Mouse (Mus musculus) gastrocnemius, adult 2 months (tissue): ENCODE measurements around the gene Ntn1. TPM values are rescaled to one million over a fixed set of nuclear protein-coding genes. Genes with fewer than 3 reads are reported as not detected.

Source experiments
- DNase-seq: peaks from one replicate; pipeline ENCODE4 v3.0.0; 2022
- H3K27ac ChIP-seq: fragments of 200-600 bp; 2 replicates; pipeline ENCODE4 v1.8.1; 2022; ENCODE audit warnings: mild to moderate bottlenecking
- H3K4me3 ChIP-seq: fragments of 200-600 bp; 2 replicates; pipeline ENCODE4 v1.8.1; 2022; ENCODE audit warnings: mild to moderate bottlenecking, moderate library complexity
- CTCF ChIP-seq: fragments of 200-600 bp; IDR thresholded peaks from 2 replicates; pipeline ENCODE4 v1.8.1; 2022; ENCODE audit warnings: antibody characterized with exemption, mild to moderate bottlenecking, moderate library complexity
- intact Hi-C: fragments of 180-260 bp; cut with DNase I; formaldehyde crosslinking; loops from one replicate; pipeline ENCODE4 v1.15.1; 2025
- microRNA-seq: library from miRNA; unstranded; fragments of <30 nt; microRNA quantifications from one replicate; pipeline ENCODE4 v1.2.0, GENCODE M21; 2021
- total RNA-seq, 2 experiments: library from RNA; stranded (reverse); gene quantifications; 2 replicates each; pipeline ENCODE4 v1.2.3; 2021

Gene Ntn1
- total RNA-seq, 2 experiments from 2014 or later, result 4.7 to 8.0 TPM

DNA sequence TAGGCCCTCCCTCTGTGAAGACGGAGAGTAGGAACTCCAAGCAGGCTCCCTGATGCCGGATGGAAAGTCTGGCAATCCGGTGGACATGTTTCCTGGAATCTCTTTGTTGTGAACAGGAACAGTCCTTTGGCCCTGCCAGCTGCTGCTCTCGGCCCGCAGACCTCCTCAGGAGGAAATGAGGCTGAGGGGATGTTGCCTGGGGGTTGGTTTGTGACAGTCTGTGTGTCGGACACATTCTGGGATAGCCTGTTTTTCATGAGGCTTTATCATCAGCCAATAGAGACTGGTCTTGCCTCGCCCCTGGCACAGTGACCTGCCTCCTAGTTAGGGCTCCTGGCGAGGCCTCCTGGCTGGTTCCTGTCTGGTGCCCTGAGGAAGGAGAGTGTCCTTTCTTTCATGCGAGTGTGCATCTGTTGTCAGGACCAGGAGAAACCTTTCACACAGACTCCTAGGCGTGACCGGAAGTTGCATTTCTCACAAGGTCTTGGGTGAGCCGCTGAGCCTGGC lies 211.9 kb downstream of the Ntn1 start:
- no peak for TF ChIP-seq CTCF
- no peak overlapping the region for H3K4me3 ChIP-seq
- DNase-seq, result no peak
- intact Hi-C loops, result no loop called here
- peak overlapping the region; percentile 61 for H3K27ac ChIP-seq

DNA sequence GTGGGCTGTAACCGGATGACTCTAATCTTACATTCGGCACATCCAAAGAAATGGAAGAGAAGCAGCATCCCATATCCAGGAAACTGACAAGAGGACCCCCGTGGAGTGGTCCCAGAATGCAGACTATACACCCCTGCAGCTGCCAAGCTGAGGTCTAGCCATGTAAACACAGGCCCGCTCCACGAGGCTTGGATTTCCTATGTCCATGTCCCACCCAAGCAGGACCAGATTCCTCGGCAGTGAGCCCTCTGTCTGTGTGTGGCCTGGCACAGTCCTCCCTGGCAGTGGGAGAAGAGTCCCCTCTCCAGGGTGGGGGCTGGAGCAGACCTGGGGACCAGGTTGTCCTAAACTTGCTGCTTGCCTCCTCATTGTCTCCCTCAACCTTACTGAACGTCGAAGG lies 213.4 kb downstream of the Ntn1 start:
- Histone ChIP-seq H3K4me3 (no peak overlapping the region), H3K27ac (no peak overlapping the region)
- no peak for DNase-seq
- intact Hi-C loops, result no loop called here
- no peak for TF ChIP-seq CTCF

DNA sequence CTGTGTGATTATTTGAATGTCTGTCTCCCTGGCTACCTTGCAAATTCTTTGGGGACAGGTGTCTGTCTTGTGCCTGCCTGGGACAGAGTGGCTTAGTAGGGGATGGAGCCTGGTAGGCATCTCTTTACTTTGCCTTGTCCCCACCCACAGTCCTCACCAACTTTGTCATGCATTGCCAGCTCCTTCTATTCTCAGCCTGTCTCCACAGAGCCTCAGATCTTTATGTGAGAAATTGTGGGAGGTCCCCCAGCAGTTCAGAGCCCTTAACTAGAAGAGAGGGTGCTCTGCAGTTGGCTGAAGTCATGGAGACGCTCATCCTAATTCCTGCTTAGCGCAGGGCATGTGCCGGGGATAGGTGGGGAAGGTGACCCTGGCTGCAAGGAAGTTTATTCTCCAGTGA lies 215.0 kb downstream of the Ntn1 start:
- Histone ChIP-seq H3K27ac (no peak overlapping the region), H3K4me3 (no peak overlapping the region)
- intact Hi-C loops, result no loop called here
- no peak for DNase-seq
- no peak for TF ChIP-seq CTCF

DNA sequence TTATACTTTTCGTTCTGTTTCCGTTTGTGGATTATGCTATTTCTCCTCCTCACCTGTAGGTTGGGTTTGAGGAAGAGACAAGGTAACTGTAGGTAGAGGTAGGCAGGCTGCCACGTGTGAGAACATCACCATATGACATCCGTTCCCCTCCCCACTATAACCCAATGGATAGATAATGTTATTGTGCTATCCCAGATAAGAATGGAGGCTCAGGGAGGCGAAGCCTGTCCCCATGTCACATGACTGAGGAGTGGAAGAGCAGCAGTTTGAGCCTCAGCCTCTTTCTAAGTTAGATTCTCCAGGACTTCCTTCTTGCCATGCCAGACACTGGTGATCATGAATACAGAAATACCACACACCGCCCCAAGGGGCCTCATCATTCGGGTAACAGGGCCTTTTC lies 223.2 kb downstream of the Ntn1 start:
- intact Hi-C loops, result no loop called here
- H3K27ac ChIP-seq, result no peak overlapping the region
- DNase-seq, result no peak
- no peak for TF ChIP-seq CTCF
- H3K4me3 ChIP-seq, result no peak overlapping the region

DNA sequence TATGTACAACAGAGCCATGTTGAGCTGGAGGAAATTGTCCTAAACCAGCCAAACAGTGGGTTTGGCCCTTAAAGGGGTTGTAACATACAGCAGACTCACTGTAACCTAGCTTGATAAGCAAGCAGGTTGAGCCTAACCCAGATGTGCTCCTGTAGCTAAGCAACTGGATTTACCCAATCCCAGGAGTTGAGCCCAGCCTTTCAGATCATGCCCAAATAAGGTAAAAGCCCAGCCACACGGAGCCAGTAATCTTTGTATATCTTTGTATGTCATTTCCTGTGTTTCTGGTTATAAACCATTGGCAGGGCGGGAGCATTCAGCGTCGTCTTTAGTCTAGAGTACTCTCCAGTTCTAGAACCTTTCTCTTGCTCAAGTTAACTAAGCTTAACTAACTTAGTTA lies 224.1 kb downstream of the Ntn1 start:
- TF ChIP-seq CTCF, result no peak
- Histone ChIP-seq H3K27ac (no peak overlapping the region), H3K4me3 (no peak overlapping the region)
- no peak for DNase-seq
- intact Hi-C loops, result no loop called here

DNA sequence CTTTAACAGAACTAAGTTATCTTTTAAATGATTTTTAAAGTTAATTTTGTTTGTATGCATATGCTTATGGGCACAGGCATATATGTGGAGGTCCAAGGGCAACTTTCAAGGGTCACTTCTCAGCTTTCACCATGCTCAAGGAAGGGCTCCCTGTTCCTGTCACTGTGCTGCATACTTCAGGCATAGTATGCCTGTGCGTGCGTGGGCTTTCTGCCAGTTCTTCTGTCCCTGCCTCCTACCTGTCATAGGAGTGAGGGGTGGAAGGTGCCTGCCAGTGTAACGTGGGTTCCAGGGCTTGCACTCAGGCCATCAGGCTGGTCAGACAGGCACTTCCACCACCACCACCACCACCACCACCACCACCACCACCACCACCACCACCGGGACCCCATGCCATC lies 228.0 kb downstream of the Ntn1 start:
- DNase-seq, result no peak
- no peak for TF ChIP-seq CTCF
- Histone ChIP-seq H3K27ac (no peak overlapping the region), H3K4me3 (no peak overlapping the region)
- intact Hi-C loops, result no loop called here

DNA sequence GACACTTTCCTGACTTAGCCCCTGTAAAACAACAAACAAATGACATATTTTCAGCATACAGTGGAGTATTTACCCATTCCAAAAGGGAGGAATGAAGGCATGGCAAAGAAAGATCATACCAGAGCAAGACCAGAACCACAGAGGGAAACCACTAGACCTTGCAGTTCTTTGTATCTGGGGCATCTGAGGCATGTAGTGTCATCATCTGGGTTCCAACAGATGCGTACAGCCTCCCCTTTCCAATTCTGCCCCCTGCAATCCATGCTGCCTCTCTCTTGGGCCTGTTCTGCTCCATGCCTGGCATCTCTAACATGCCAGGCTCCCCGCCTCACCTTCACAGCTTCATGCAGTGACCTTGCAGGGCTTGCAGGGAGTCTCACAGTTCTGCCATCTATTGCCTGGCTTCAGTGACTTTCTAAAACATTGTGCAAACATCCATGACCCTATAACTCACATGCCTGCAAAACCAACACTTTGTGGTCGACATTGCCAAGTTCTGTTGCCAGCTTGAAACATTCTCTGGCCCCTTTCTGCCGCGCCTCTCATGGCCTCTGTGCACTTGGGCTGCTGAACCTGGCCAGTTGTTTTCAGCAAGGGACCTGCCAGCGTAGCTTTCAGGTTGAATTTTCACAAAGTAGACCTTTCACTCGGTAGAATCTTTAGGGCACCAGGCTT lies 228.5 kb downstream of the Ntn1 start:
- TF ChIP-seq CTCF, result no peak
- no peak for DNase-seq
- no peak overlapping the region for H3K27ac ChIP-seq
- no peak overlapping the region for H3K4me3 ChIP-seq
- intact Hi-C loops, result no loop called here

DNA sequence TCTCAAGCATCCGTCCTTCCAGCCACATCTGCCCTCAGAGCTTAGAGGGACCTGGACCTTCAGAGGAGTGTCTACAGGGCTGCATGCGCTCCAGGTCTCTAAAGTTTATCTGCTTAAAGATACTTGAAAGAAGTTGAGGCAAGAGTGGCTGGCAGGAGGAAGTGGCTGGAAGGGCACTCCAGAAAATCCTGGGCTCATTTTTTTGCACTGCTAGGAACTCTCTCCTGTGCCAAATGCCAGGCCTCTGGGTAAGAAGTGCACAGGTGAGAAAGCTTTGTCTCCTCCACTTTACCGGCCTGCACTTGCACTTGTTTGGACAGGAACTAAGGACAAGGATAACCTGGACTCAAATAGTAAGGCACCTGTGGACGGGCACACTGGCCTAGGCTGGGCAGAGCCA lies 232.2 kb downstream of the Ntn1 start:
- no peak for TF ChIP-seq CTCF
- H3K27ac ChIP-seq, result no peak overlapping the region
- no peak for DNase-seq
- no peak overlapping the region for H3K4me3 ChIP-seq
- intact Hi-C loops, result no loop called here

DNA sequence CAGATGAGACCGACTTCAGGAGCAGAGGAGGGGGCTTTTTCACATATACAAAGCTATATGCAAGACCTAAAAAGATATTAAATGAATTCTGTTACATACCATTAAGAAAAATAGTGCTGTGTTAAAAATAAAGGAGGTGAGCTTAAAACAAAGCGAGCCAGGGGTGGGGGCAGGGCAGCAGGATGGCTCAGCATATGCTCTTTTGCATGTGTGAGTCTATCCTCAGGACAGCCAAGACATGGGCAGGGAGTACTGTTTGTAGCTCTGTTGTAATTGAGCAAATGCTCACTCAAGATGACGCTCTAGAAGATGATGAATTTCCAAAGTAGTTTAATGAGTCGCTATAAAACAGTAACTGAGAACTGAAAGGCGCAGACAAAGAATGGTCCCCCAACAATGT lies 236.2 kb downstream of the Ntn1 start:
- TF ChIP-seq CTCF, result no peak
- Histone ChIP-seq H3K27ac (no peak overlapping the region), H3K4me3 (no peak overlapping the region)
- DNase-seq, result no peak
- intact Hi-C loops, result no loop called here

DNA sequence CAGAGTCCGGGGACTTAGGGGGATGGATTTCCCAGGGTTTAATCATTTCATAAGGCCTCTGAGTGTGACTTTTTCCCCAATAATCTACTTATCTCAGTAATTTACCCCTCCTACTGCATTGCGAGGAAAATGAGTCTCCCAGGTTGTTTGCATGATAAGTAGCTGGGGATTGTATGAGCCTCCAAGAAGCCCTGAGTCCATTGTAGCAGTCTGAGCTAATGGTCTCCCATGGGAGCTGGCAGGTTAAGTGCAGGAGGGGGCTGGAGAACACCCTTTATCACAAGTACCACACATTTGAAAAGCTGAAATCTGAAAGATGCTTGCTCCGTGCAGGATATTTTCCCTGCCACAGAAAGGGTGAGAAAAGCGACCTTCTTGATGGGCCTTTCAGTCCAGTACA lies 240.8 kb downstream of the Ntn1 start:
- TF ChIP-seq CTCF, result no peak
- Histone ChIP-seq H3K27ac (no peak overlapping the region), H3K4me3 (no peak overlapping the region)
- intact Hi-C loops, result no loop called here
- DNase-seq, result no peak

Small RNA genes within 50 kb of the gene (microRNA-seq; reads per million reads assigned to microRNA genes)
- gene Mir6406, result not detected

Other genes starting within 250 kb of the Ntn1 start
- under 1 TPM; 0.43 to 0.56 TPM for gene Pik3r5, start 31.3 kb upstream of the Ntn1 start, total RNA-seq
- 1 to 10 TPM in 1 of 2 experiments, under 1 TPM in 1; 0.94 to 1.8 TPM for gene Pik3r6, start 102.2 kb upstream of the Ntn1 start, total RNA-seq
- gene Mfsd6l, start 155.4 kb upstream of the Ntn1 start, total RNA-seq, result under 1 TPM in 1 of 2 experiments, not detected in 1; 0.11 TPM
- gene Ccdc42, start 186.2 kb upstream of the Ntn1 start, total RNA-seq, result not detected